Mouse (Mus musculus): ENCODE results near the gene Dapk1.

DNA sequence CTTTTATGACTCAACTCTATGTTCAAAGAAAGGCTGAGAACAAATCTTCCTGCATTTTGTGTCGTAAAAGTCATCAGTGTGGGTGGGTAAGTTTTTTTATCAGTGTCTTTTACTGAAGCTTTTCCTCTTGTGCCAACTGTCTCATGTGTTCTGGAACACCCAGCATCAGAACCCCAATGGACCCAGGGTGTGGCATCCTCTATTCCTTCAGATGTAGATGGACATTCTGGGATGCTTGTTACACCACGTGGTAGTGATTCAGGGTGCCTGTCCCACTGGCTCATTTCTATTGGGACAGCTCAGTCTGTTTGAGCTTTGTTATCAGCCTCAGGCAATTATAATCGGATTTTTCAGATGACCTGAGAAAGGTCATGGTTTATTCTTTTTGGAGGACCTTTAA is 6.9 kb upstream of the Dapk1 start:
- TF ChIP-seq GATA1 (IDR thresholded peaks at IDR 0.05; ENCODE audit: low read length) (no peak), TAL1 (IDR thresholded peaks at IDR 0.05; ENCODE audit: low read length) (no peak)

Measured in erythroblast, embryonic 14.5 days (primary cell).